Mouse (Mus musculus) liver, embryonic 12.5 days (tissue): Measurements from ENCODE around the gene Pim3. TPM values are rescaled to one million over a fixed set of nuclear protein-coding genes. Genes with fewer than 3 reads are reported as not detected.

Experiments used
- ATAC-seq: fragments of 200-750 bp; cut with Nextera tagmentation; 2 replicates; pipeline ENCODE4 v1.8.0; 2017; ENCODE audit warnings: moderate number of reproducible peaks, mild to moderate bottlenecking, moderate library complexity
- H3K27ac ChIP-seq: fragments of 300-500 bp; sonication (generic); 2 replicates; pipeline ENCODE4 v1.5.1; 2016; ENCODE audit warnings: mild to moderate bottlenecking
- H3K27me3 ChIP-seq: fragments of 300-500 bp; sonication (generic); replicated peaks from 2 replicates; pipeline ENCODE4 v1.6.1; 2016; ENCODE audit warnings: mild to moderate bottlenecking, moderate library complexity
- H3K36me3 ChIP-seq: fragments of 300-500 bp; sonication (generic); 2 replicates; pipeline ENCODE4 v1.6.1; 2016; ENCODE audit warnings: mild to moderate bottlenecking, moderate library complexity
- H3K4me1 ChIP-seq: fragments of 300-500 bp; sonication (generic); 2 replicates; pipeline ENCODE4 v1.6.1; 2016
- H3K4me2 ChIP-seq: fragments of 300-500 bp; sonication (generic); 2 replicates; pipeline ENCODE4 v1.6.1; 2016; ENCODE audit warnings: mild to moderate bottlenecking, moderate library complexity
- H3K4me3 ChIP-seq: fragments of 300-500 bp; sonication (generic); 2 replicates; pipeline ENCODE4 v1.5.1; 2016; ENCODE audit warnings: mild to moderate bottlenecking, moderate library complexity
- H3K9ac ChIP-seq: fragments of 300-500 bp; sonication (generic); 2 replicates; pipeline ENCODE4 v1.6.1; 2016; ENCODE audit warnings: mild to moderate bottlenecking, moderate library complexity
- H3K9me3 ChIP-seq: fragments of 300-500 bp; sonication (generic); replicated peaks from 2 replicates; pipeline ENCODE4 v1.6.1; 2016; ENCODE audit warnings: mild to moderate bottlenecking, moderate library complexity
- WGBS: fragments of 180-500 bp; shearing (Covaris S2); methylation state at CpG from one replicate; pipeline ENCODE4 v1.1.7; 2016; ENCODE audit not compliant: insufficient replicate concordance; 5-methylcytosine and 5-hydroxymethylcytosine counted together
- polyA plus RNA-seq: library from polyadenylated mRNA; unstranded; fragments of >200 nt; fragmentation: Nextera tagmentation; extraction: Ambion mirVana; gene quantifications from 2 replicates; pipeline ENCODE4 v1.2.1, GENCODE M21; 2016

Gene Pim3
- polyA plus RNA-seq, 1 experiment from 2014 or later, result 23.5 TPM

DNA sequence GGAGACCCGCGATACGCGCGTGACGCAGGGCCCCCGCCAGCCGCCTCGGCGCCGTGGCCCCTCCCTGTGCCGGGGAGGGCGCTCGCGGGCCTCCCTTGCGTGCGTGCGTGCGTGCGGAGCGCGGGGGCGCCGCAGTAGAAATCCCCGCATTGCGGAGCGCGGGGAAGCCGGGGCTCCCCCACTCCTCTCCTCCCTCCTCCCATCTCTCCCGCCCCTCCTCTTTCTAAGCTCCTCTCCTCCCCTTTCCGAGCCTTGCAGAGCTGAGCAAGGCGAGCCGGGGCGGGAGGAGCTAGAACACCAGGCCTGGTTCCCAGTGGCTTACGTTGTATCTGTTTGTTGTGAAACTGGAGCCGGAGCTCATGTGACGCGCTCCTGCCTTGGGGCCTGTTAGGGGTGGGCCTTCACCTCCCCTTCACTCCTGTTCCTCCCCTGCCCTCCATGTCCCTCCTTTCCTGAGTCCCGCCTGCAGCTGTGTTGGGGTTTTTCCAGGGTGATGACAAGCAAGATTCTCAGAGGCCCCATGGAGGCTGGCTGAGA, 1.8 kb downstream of the Pim3 start:
- Histone ChIP-seq H3K4me1 (peaks cover 63% of the 10 kb centered on the region), H3K27me3 (peaks cover 4% of the 10 kb centered on the region; the same call in 1 of the 2 replicates), H3K36me3 (peaks cover 26% of the 10 kb centered on the region), H3K9ac (peak overlapping the region; percentile 80), H3K4me3 (peak overlapping the region; percentile 71), H3K9me3 (no peaks in the 10 kb centered on the region), H3K27ac (peak overlapping the region; percentile 82), H3K4me2 (peak overlapping the region; percentile 98)
- 10% methylated on average over 35 of the region's 39 CpGs for WGBS
- peak; percentile 51 for ATAC-seq

DNA sequence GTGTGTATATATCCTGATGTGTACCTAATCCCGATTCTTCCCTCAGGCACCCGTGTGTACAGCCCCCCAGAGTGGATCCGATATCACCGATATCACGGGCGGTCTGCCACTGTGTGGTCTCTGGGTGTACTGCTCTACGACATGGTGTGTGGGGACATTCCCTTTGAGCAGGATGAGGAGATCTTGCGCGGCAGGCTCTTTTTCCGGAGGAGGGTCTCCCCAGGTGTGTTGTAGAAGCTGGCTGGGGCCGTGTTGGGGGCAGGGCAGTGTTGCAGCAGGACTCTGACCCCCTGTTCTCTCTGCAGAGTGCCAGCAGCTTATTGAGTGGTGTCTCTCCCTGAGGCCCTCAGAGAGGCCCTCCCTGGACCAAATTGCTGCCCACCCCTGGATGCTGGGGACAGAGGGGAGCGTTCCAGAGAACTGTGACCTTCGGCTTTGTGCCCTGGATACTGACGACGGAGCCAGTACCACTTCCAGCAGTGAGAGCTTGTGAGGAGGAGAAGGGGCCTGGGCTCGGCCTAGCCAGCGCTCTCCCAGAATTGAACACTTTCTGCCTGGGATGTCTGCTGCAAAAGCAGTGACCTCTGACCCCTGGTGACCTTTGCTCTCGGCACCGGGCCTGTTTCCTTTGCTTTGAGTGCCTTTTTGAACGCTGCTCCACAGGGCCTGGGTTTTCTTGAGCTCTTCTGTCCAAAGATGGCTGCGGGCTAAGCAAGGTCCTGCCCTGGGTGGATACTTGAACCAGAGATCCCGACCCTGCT, 2.5 kb downstream of the Pim3 start:
- H3K27ac ChIP-seq, result peak overlapping the region; percentile 82
- WGBS, result 68% methylated on average over 22 of the region's 22 CpGs
- H3K4me2 ChIP-seq, result peak overlapping the region; percentile 98
- peak overlapping the region; percentile 80 for H3K9ac ChIP-seq
- H3K4me1 ChIP-seq, result peaks cover 63% of the 10 kb centered on the region
- H3K4me3 ChIP-seq, result peak overlapping the region; percentile 71
- H3K27me3 ChIP-seq, result peaks cover 4% of the 10 kb centered on the region; the same call in 1 of the 2 replicates
- H3K9me3 ChIP-seq, result no peaks in the 10 kb centered on the region
- peaks cover 26% of the 10 kb centered on the region for H3K36me3 ChIP-seq
- peak; percentile 1; the same call in 1 of the 2 replicates for ATAC-seq

DNA sequence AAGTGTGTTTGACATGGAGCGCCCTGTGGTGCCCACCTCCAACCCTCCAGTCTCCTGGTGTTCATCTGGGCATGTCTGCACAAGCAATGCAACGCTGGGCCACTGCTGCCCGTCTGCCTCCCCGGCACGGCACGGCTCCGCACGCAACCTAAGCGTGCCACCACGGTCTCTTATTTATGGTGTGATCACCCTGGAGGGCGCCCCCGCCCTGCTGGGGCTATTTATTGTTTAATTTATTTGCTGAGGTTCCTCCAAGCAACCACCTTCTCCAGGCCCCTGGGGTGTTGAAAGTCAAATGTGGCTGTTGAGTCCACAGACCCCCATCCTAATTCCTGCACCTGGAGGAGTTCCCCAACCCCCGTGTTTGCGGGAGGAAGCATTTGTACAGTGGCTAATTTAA, 3.1 kb downstream of the Pim3 start:
- Histone ChIP-seq H3K27ac (no peak overlapping the region), H3K9ac (no peak overlapping the region), H3K9me3 (no peaks in the 10 kb centered on the region), H3K4me3 (peak overlapping the region; percentile 71; the same call in 1 of the 2 replicates), H3K4me2 (peak overlapping the region; percentile 98), H3K27me3 (peaks cover 4% of the 10 kb centered on the region; the same call in 1 of the 2 replicates), H3K4me1 (peaks cover 63% of the 10 kb centered on the region), H3K36me3 (peaks cover 26% of the 10 kb centered on the region)
- 91% methylated on average over 14 of the region's 14 CpGs for WGBS
- no peak for ATAC-seq

DNA sequence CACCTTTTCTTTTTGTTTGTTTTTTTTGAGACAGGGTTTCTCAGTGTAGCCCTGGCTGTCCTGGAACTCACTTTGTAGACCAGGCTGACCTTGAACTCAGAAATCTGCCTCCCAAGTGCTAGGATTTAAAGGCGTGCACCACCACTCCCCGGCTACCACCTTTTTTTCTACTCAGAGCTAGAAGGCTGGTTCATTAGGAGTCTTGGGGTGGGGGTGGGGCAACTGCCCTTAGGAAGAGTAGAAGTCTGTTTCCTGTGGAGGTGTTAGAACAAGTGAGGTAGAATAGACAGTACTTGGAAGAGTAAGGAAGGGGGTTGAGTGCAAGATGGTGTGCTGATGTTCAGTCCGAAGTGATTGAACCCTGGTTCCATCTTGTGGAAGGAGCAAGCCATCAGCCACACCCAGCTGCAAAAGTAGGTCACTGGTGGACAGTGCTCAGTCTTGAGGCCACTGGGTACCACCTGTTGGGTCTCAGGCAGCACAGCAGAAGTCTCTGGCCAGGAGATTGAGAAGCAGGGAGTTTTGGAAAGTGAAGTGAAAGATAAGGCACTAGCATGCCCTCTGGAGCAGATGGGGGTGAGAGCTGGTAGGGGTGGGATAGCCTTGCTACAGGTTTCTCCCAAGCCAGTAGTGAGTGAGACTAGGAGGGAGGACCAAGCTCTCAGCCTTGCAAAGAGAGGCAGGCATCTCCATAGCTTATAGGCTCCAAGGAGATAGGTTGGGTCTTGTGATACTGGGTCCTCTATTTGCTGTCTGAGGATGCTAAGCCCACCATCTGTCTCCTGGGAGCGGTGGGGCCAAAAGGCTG, 4.1 kb downstream of the Pim3 start:
- no peak overlapping the region for H3K4me2 ChIP-seq
- no peak overlapping the region for H3K9ac ChIP-seq
- no peak for ATAC-seq
- peaks cover 62% of the 10 kb centered on the region for H3K4me1 ChIP-seq
- no peaks in the 10 kb centered on the region for H3K9me3 ChIP-seq
- H3K4me3 ChIP-seq, result no peak overlapping the region
- H3K27me3 ChIP-seq, result no peaks in the 10 kb centered on the region
- peak overlapping the region; percentile 2; the same call in 1 of the 2 replicates for H3K27ac ChIP-seq
- H3K36me3 ChIP-seq, result peaks cover 26% of the 10 kb centered on the region
- 63% methylated on average over 4 of the region's 4 CpGs for WGBS

DNA sequence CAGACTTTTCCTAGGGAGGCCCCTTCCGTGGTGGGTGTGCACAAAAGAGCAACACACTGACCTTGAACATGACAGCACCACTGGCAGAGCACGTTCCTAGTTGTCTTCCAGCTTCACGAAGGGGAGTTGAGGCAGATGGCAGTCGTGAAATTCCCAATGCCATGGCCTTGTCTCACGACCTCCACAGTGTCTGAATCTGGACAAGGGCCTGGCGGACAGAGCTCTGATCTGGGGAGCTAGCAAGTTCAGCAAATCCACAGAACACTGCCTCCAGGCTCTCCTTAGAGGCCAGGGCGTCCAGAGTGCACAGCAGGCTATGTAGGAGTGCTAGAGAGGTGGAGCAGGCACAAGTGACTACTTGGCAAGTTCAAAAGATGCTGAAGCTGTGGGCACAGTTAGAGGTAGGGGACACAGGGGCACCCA, 5.0 kb downstream of the Pim3 start:
- Histone ChIP-seq H3K4me3 (no peak overlapping the region), H3K4me2 (no peak overlapping the region)

DNA sequence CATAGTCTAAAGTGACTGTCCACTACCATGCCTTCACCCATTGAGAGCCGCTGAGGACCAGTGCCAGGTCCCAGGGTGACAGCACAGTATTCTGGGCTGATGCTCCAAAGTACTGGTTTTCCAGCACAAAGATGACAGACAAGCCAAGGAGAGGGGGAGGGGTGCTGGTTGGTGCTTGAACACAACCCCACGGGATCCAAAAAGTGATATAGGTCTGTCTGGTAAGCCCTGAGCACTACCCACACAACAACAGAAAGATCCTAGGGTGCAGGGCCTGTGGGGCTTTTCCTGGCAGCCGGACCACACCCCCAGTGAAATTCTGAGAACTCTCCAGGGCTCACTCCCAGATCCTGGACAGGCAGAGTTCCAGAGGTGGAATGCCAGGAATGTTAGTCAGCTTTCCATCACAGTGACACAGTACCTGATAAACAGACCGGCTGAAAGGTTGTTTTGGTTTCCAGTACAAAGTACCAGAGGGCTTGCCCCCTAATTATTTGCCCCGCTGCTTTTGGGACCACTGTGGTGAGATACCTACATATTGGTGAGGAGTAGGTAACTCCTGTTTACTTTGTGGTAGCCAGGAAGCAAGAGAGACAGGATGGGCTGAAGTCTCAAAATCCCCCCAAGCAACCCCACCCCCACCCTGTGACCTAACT, 5.5 kb downstream of the Pim3 start:
- H3K4me1 ChIP-seq, result peaks cover 51% of the 10 kb centered on the region
- no peak overlapping the region for H3K4me2 ChIP-seq
- no peak overlapping the region for H3K9ac ChIP-seq
- no peaks in the 10 kb centered on the region for H3K9me3 ChIP-seq
- peak overlapping the region; percentile 45 for H3K27ac ChIP-seq
- H3K36me3 ChIP-seq, result peaks cover 26% of the 10 kb centered on the region
- H3K27me3 ChIP-seq, result no peaks in the 10 kb centered on the region
- ATAC-seq, result no peak
- 35% methylated on average over 5 of the region's 5 CpGs for WGBS
- H3K4me3 ChIP-seq, result no peak overlapping the region

More for the DNA sequence above, 5.0 kb downstream of the Pim3 start:
- H3K9me3 ChIP-seq, result no peaks in the 10 kb centered on the region
- H3K27ac ChIP-seq, result peak overlapping the region; percentile 2; the same call in 1 of the 2 replicates
- H3K9ac ChIP-seq, result no peak overlapping the region
- no peak for ATAC-seq
- H3K4me1 ChIP-seq, result peaks cover 54% of the 10 kb centered on the region
- WGBS, result 44% methylated on average over 7 of the region's 7 CpGs
- peaks cover 26% of the 10 kb centered on the region for H3K36me3 ChIP-seq
- H3K27me3 ChIP-seq, result no peaks in the 10 kb centered on the region

DNA sequence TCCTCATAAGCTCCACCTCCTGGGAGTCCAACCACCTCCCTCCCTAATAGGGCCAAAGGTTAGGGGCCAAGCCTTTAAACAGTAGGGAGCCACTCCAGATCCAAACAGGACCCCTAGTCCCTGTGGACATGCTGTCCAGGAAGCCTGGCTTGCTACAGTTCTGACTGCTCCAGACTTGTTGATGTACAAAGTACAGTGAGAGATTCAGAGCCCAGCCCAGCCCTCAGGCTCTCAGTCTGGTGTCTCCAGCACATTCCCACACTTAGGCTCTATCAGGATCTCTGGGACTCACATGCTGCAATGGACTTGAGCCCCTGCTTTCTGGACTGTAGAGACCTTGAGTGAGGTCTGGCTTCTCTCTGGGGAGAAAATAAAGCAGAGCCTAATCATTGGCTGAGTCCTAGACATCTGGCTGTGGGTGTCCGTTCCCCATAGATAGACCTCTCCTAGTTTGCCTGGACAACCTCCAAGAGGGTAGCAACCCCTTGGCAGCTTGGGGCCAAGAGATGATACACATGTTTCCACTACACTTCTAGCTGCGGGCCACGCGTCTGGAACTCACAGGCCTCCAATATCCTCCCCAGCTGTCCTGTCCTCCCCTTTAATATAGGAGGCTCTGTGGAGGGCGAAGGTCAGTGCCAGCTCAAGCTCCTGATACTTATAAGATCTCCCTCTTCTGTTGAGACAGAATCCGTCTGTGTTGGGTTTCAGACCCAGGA, 6.2 kb downstream of the Pim3 start:
- no peak overlapping the region for H3K4me2 ChIP-seq
- H3K9ac ChIP-seq, result no peak overlapping the region
- no peaks in the 10 kb centered on the region for H3K9me3 ChIP-seq
- H3K4me3 ChIP-seq, result no peak overlapping the region
- 0 out of 2 replicates have a peak, but pooled peaks have one; percentile 14 for ATAC-seq
- H3K4me1 ChIP-seq, result peaks cover 44% of the 10 kb centered on the region
- H3K27ac ChIP-seq, result peak overlapping the region; percentile 45
- peaks cover 26% of the 10 kb centered on the region for H3K36me3 ChIP-seq
- WGBS, result 77% methylated on average over 6 of the region's 6 CpGs
- no peaks in the 10 kb centered on the region for H3K27me3 ChIP-seq

DNA sequence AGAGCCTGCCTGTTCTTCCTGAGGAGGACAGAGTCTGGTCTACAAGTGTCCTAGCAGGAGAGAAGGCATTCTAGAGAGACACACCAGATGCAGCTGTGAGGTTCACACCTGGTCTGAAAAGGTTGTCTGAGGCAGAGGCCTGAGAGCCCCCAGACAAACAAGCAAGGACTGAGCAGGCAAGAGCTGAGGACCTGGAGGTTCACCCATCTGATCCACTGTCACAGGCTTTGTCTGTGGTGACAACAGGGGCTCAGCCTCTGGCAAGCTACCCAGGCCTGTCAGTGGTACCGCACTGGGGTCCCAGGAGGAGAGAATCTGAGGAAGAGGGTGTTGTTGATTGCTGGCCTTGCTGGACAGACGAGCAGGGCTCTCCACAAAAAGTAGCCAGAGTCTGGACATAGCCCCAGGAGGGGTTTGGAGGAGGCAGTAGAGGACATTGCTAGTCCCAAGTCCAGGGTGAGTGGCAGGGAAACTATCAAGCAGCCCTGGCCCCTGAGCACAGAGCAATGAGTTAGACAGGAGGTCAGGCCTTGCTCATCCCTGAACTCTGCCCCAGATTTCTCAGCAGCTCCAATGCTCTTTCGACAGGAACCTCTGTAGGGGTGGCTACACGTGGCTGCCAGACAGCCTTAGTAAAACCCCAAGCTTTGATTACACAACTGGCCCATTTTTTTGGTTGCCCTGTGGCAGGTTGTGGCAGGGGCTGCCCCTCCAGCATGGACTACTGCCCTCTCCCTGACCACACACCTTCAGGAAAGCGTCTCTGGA, 8.6 kb downstream of the Pim3 start:
- ATAC-seq, result peak; percentile 34; the same call in 1 of the 2 replicates
- Histone ChIP-seq H3K4me1 (peaks cover 23% of the 10 kb centered on the region), H3K27me3 (peaks cover 8% of the 10 kb centered on the region), H3K4me3 (no peak overlapping the region), H3K4me2 (no peak overlapping the region), H3K9me3 (no peaks in the 10 kb centered on the region), H3K9ac (no peak overlapping the region), H3K36me3 (peaks cover 10% of the 10 kb centered on the region), H3K27ac (no peak overlapping the region)
- WGBS, result 51% methylated on average over 5 of the region's 5 CpGs

DNA sequence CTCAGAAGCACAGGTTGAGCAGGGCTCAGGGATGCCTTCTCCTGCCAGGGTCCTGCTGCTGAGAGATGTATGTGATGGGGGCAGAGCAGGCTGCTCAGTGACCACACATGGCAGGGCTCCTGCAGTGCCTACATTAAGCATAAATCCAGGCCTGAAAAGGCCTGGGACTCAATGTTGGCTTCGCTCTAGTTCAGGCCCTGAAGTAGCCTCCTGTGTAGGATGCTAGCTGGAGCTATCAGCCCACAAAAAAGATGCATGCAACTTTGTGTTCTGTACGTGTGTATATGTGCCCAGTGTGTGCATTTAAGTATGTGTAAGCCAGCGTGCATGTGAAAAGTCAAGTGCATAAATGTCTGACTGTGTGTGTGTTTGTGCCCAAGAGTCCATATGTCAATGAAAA, 12.1 kb downstream of the Pim3 start:
- Histone ChIP-seq H3K9ac (no peak overlapping the region), H3K4me2 (no peak overlapping the region), H3K4me1 (peaks cover 12% of the 10 kb centered on the region), H3K36me3 (no peaks in the 10 kb centered on the region), H3K9me3 (no peaks in the 10 kb centered on the region), H3K27me3 (peaks cover 15% of the 10 kb centered on the region), H3K27ac (no peak overlapping the region), H3K4me3 (no peak overlapping the region)
- 67% methylated on average over 3 of the region's 3 CpGs for WGBS
- no peak for ATAC-seq

DNA sequence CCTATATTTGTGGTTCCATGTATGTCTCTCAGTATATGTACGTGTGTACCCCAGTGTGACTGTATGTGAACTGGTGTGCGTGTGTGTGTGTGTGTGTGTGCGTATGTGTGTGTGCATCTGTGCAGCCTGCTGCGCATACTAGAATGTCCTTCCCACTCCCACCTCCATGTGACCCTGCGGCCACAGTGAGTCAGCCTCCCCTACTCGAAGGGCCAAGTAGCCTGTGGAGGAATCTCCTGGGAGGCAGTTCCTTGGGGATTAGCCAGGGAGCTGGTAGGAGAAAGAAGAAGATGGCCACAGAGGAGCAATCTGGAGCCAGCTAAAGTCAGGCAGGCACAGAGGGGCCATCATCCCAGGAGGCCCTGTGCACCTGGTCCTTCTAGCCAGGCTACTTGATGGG, 12.5 kb downstream of the Pim3 start:
- H3K27ac ChIP-seq, result no peak overlapping the region
- H3K4me2 ChIP-seq, result no peak overlapping the region
- peaks cover 12% of the 10 kb centered on the region for H3K4me1 ChIP-seq
- H3K9me3 ChIP-seq, result no peaks in the 10 kb centered on the region
- no peak overlapping the region for H3K9ac ChIP-seq
- no peak overlapping the region for H3K4me3 ChIP-seq
- no peaks in the 10 kb centered on the region for H3K36me3 ChIP-seq
- H3K27me3 ChIP-seq, result peaks cover 15% of the 10 kb centered on the region
- WGBS, result 71% methylated on average over 6 of the region's 6 CpGs
- ATAC-seq, result no peak
